Mouse (Mus musculus) right cerebral cortex, postnatal 25 days (tissue): ENCODE measurements around the gene Ctsw.
"Not testable (repeated sequence)": the region's sequence is repeated elsewhere in the genome, so short reads cannot be mapped to it uniquely, and the experiment has no call there.

Experiments used
- DNase-seq: peaks from one replicate; pipeline ENCODE4 v3.0.0; 2022

Gene Ctsw

GRCm38 (mm10) chr19:5468374-5468773 lies at the start of gene Ctsw:
Ctsw (minus strand) TSS chr19:5468507.
- no peak for DNase-seq

- no peak for DNase-seq
These were observed 48.7 kb upstream of the Ctsw start for GRCm38 (mm10) chr19:5516906-5517505.

- no peak for DNase-seq
These were observed 47.8 kb upstream of the Ctsw start for GRCm38 (mm10) chr19:5515840-5516777.

GRCm38 (mm10) chr19:5513005-5513349 lies 44.7 kb upstream of the Ctsw start:
- no peak for DNase-seq

- no peak for DNase-seq
These were observed 44.0 kb upstream of the Ctsw start for GRCm38 (mm10) chr19:5512091-5513004.

GRCm38 (mm10) chr19:5511074-5511632 lies 42.8 kb upstream of the Ctsw start:
- no peak for DNase-seq

GRCm38 (mm10) chr19:5510031-5511026 lies 42.0 kb upstream of the Ctsw start, which contains the start of gene Snx32:
Snx32 (minus strand) TSS chr19:5510538.
- DNase-seq = peak; percentile 97

GRCm38 (mm10) chr19:5503687-5504086 lies 35.4 kb upstream of the Ctsw start, which contains the start of gene 1700020D05Rik:
1700020D05Rik (minus strand) TSS chr19:5503787.
- no peak for DNase-seq

GRCm38 (mm10) chr19:5500330-5500875 lies 32.1 kb upstream of the Ctsw start:
- no peak for DNase-seq

GRCm38 (mm10) chr19:5496052-5496370 lies 27.7 kb upstream of the Ctsw start:
- no peak for DNase-seq

- DNase-seq = no peak
These were observed 27.2 kb upstream of the Ctsw start for GRCm38 (mm10) chr19:5495353-5496051.

GRCm38 (mm10) chr19:5494314-5494713 lies 26.0 kb upstream of the Ctsw start:
- DNase-seq = no peak

- not testable (repeated sequence) for DNase-seq
These were observed 25.0 kb upstream of the Ctsw start for GRCm38 (mm10) chr19:5493301-5493721.

GRCm38 (mm10) chr19:5492641-5493040 lies 24.3 kb upstream of the Ctsw start:
- no peak for DNase-seq

GRCm38 (mm10) chr19:5490898-5491708 lies 22.8 kb upstream of the Ctsw start:
- DNase-seq = peak; percentile 86

- DNase-seq = peak; percentile 95
These were observed 22.1 kb upstream of the Ctsw start, which contains the start of gene Cfl1 for GRCm38 (mm10) chr19:5490313-5490897. Cfl1 (plus strand) TSS chr19:5490455.

GRCm38 (mm10) chr19:5489721-5490120 lies 21.4 kb upstream of the Ctsw start:
- DNase-seq = not testable (repeated sequence)

GRCm38 (mm10) chr19:5488878-5489571 lies 20.7 kb upstream of the Ctsw start:
- peak; percentile 96 for DNase-seq
